Mouse (Mus musculus) heart, embryonic 14.5 days (tissue): ENCODE data around the gene Wdr54. TPM values are rescaled to one million over a fixed set of nuclear protein-coding genes. Genes with fewer than 3 reads are reported as not detected.

Experiments
- ATAC-seq: fragments of 200-750 bp; cut with Nextera tagmentation; 2 replicates; pipeline ENCODE4 v1.8.0; 2017; ENCODE audit warnings: low read depth, moderate TSS enrichment; ENCODE audit not compliant: insufficient number of reproducible peaks, insufficient read depth, low FRiP score
- H3K27ac ChIP-seq, 2 experiments: fragments of 200-500 bp in 1 of 2; fragments of 300-500 bp in 1 of 2; sonication (generic) in 1 of 2; replicated peaks in 1 of 2; 2 replicates each; pipeline ENCODE4 v1.5.1; 2012 to 2014; ENCODE audit warnings: low read depth in 2 of 2, low read length in 2 of 2, control low read depth in 1 of 2, mild to moderate bottlenecking in 1 of 2, mixed read lengths in 1 of 2; ENCODE audit not compliant: control insufficient read depth in 1 of 2, insufficient read depth in 1 of 2
- H3K27me3 ChIP-seq: fragments of 300-500 bp; sonication (generic); 2 replicates; pipeline ENCODE4 v1.6.1; 2014; ENCODE audit warnings: mild to moderate bottlenecking, low read length, control low read depth; ENCODE audit not compliant: control insufficient read depth, insufficient read depth
- H3K36me3 ChIP-seq: fragments of 300-500 bp; sonication (generic); 2 replicates; pipeline ENCODE4 v1.6.1; 2014; ENCODE audit warnings: mild to moderate bottlenecking, control low read depth, low read length, mixed read lengths; ENCODE audit not compliant: control insufficient read depth, insufficient read depth
- H3K4me1 ChIP-seq, 2 experiments: fragments of 200-500 bp in 1 of 2; fragments of 300-500 bp in 1 of 2; sonication (generic) in 1 of 2; 2 replicates each; pipeline ENCODE4 v1.6.1; 2012 to 2014; ENCODE audit warnings: low read length in 2 of 2, control low read depth in 1 of 2, mixed read lengths in 1 of 2; ENCODE audit not compliant: control insufficient read depth in 2 of 2, insufficient read depth in 2 of 2
- H3K4me2 ChIP-seq: fragments of 300-500 bp; sonication (generic); 2 replicates; pipeline ENCODE4 v1.6.1; 2014; ENCODE audit warnings: mild to moderate bottlenecking, low read length
- H3K4me3 ChIP-seq, 2 experiments: fragments of 200-500 bp in 1 of 2; fragments of 300-500 bp in 1 of 2; sonication (generic) in 1 of 2; 2 replicates each; pipeline ENCODE4 v1.5.1; 2012 to 2014; ENCODE audit warnings: low read length in 2 of 2, mild to moderate bottlenecking in 2 of 2, control low read depth in 1 of 2, low read depth in 1 of 2, moderate library complexity in 1 of 2; ENCODE audit not compliant: control insufficient read depth in 1 of 2, insufficient read depth in 1 of 2
- H3K9ac ChIP-seq: fragments of 300-500 bp; sonication (generic); 2 replicates; pipeline ENCODE4 v1.6.1; 2014; ENCODE audit warnings: mild to moderate bottlenecking, low read length
- H3K9me3 ChIP-seq: fragments of 300-500 bp; sonication (generic); 2 replicates; pipeline ENCODE4 v1.6.1; 2016; ENCODE audit warnings: low read length, control low read depth; ENCODE audit not compliant: control insufficient read depth
- WGBS: fragments of 180-500 bp; shearing (Covaris S2); extraction: QIAGEN DNeasy Blood & Tissue Kit; methylation state at CpG from one replicate; pipeline ENCODE4 v1.1.7; 2014; 5-methylcytosine and 5-hydroxymethylcytosine counted together
- polyA plus RNA-seq: library from polyadenylated mRNA; unstranded; fragments of >200 nt; fragmentation: Nextera tagmentation; extraction: Ambion mirVana; gene quantifications from 2 replicates; pipeline ENCODE4 v1.2.1, GENCODE M21; 2014

The Wdr54 gene
- polyA plus RNA-seq, 1 experiment from 2014 or later, result 6.0 TPM

DNA sequence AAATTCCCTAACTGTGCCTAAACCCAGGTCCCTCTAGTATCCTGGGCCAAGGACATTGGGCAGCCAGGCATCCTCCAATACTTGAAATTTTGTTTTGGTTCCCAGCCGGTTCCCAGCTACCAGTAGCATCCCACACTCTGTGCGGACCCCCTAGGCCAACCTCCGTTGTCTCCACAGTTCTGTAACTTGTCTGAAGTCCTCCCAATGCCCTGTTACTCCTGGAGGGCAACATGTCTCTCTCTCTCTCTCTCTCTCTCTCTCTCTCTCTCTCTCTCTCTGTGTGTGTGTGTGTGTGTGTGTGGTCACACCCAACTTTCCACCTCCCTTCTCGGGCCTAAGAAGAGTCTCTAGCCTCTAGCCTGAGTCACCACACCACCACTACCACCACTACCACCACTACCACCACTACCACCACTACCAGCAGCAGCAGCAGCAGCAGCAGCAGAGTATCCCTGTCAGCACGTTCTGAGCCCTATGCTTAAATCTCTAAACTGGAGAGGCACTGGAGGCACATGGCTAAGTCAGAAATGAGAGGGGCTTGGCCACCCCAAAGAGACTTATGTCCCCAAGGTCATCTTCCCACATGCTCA lies 19.8 kb downstream of the Wdr54 start:
- Histone ChIP-seq H3K4me1 (peaks cover 16 to 25% of the 10 kb centered on the region in 2 experiments), H3K9me3 (no peaks in the 10 kb centered on the region), H3K4me3 (peak overlapping the region; percentile 63 to 64), H3K9ac (peak overlapping the region; percentile 95), H3K4me2 (peak overlapping the region; percentile 85), H3K27me3 (no peaks in the 10 kb centered on the region), H3K36me3 (no peaks in the 10 kb centered on the region; the same call in 1 of the 2 replicates), H3K27ac (peak overlapping the region; percentile 99 to 100)
- 0 out of 2 replicates have a peak, but pooled peaks have one; percentile 1 for ATAC-seq
- WGBS, result 27% methylated on average over 5 of the region's 5 CpGs

DNA sequence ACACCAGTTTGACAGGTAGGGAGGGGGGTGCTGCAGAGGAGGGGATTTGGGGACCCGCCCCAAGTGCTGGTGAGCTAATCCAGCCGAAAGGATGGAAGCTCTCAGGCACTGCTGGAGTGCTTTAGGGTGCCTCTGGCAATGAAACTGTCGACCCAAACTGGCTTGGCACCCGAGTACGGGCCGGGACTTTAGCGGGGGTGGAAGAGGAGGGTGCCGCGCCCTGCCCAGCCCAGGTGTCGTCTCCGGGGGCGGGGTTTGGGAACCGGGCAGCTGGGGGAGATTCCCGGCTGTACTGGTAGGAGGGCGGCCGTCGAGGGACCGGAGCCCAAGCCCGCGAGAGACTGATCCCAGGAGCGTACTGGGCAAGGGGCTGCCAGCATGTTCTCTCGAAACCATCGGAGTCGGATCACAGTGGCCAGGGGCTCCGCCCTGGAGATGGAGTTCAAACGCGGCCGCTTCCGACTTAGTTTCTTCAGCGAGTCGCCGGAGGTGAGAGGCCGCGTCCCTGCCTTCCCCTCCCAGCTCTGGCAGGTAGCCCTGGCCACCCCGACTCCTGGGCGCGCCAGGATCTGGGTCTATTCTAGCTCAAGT lies 20.5 kb downstream of the Wdr54 start:
- peak overlapping the region; percentile 85 for H3K4me2 ChIP-seq
- H3K27ac ChIP-seq, result peak overlapping the region in 1 of 2 experiments; percentile 100; a peak in 2 of 4 replicates
- H3K9ac ChIP-seq, result peak overlapping the region; percentile 95
- peak overlapping the region; percentile 63 to 64 for H3K4me3 ChIP-seq
- no peak for ATAC-seq
- peaks cover 14 to 24% of the 10 kb centered on the region in 2 experiments for H3K4me1 ChIP-seq
- 4% methylated on average over 37 of the region's 37 CpGs for WGBS
- no peaks in the 10 kb centered on the region; the same call in 1 of the 2 replicates for H3K36me3 ChIP-seq
- no peaks in the 10 kb centered on the region for H3K27me3 ChIP-seq
- no peaks in the 10 kb centered on the region for H3K9me3 ChIP-seq

- no peak for ATAC-seq
- Histone ChIP-seq H3K36me3 (no peaks in the 10 kb centered on the region; the same call in 1 of the 2 replicates), H3K27ac (peak within 1 kb of the TSS; percentile 99 to 100), H3K4me3 (peak within 1 kb of the TSS; percentile 63 to 64), H3K4me2 (peak within 1 kb of the TSS; percentile 85), H3K9ac (peak within 1 kb of the TSS; percentile 95), H3K4me1 (peaks cover 14 to 24% of the 10 kb centered on the region in 2 experiments), H3K9me3 (no peaks in the 10 kb centered on the region), H3K27me3 (no peaks in the 10 kb centered on the region)
- 63% methylated on average over 7 of the region's 7 CpGs for WGBS
Measured at GRCm38 (mm10) chr6:83134951-83135513, 21.2 kb downstream of the Wdr54 start, which contains the start of gene Rtkn. TSS of gene Rtkn (plus strand) at chr6:83135463.

GRCm38 (mm10) chr6:83134226-83134625 lies 22.0 kb downstream of the Wdr54 start:
- no peaks in the 10 kb centered on the region for H3K9me3 ChIP-seq
- 67% methylated on average over 3 of the region's 3 CpGs for WGBS

GRCm38 (mm10) chr6:83132176-83132919 lies 23.8 kb downstream of the Wdr54 start:
- H3K27ac ChIP-seq, result no peak overlapping the region
- no peak overlapping the region for H3K4me2 ChIP-seq
- no peak overlapping the region for H3K9ac ChIP-seq
- H3K27me3 ChIP-seq, result no peaks in the 10 kb centered on the region
- H3K4me1 ChIP-seq, result peaks cover 10 to 12% of the 10 kb centered on the region in 2 experiments; a peak in 3 of 4 replicates
- ATAC-seq, result no peak
- H3K36me3 ChIP-seq, result no peaks in the 10 kb centered on the region
- no peaks in the 10 kb centered on the region for H3K9me3 ChIP-seq
- 77% methylated on average over 9 of the region's 9 CpGs for WGBS
- no peak overlapping the region for H3K4me3 ChIP-seq

More at GRCm38 (mm10) chr6:83134226-83134625, 22.0 kb downstream of the Wdr54 start:
- Histone ChIP-seq H3K27ac (no peak overlapping the region), H3K36me3 (no peaks in the 10 kb centered on the region), H3K9ac (no peak overlapping the region), H3K4me2 (no peak overlapping the region), H3K4me3 (no peak overlapping the region), H3K4me1 (peaks cover 14 to 24% of the 10 kb centered on the region in 2 experiments), H3K27me3 (no peaks in the 10 kb centered on the region)
- ATAC-seq, result no peak

- Histone ChIP-seq H3K9me3 (no peaks in the 10 kb centered on the region), H3K4me2 (no peak overlapping the region), H3K4me3 (no peak overlapping the region), H3K9ac (no peak overlapping the region), H3K36me3 (no peaks in the 10 kb centered on the region), H3K27me3 (no peaks in the 10 kb centered on the region), H3K27ac (no peak overlapping the region), H3K4me1 (peaks cover 10% of the 10 kb centered on the region in 2 experiments; a peak in 3 of 4 replicates)
- no peak for ATAC-seq
- 72% methylated on average over 6 of the region's 6 CpGs for WGBS
Measured at GRCm38 (mm10) chr6:83131469-83132034, 24.6 kb downstream of the Wdr54 start.

GRCm38 (mm10) chr6:83127419-83127818 lies 28.8 kb downstream of the Wdr54 start:
- no peak for ATAC-seq
- H3K27me3 ChIP-seq, result no peaks in the 10 kb centered on the region
- 93% methylated on average over 5 of the region's 5 CpGs for whole genome bisulfite sequencing

More at GRCm38 (mm10) chr6:83127419-83127818, 28.8 kb downstream of the Wdr54 start:
- no peak overlapping the region for H3K9ac ChIP-seq
- H3K27ac ChIP-seq, result no peak overlapping the region
- 0 out of 2 replicates have a peak, but pooled peaks cover 6% of the 10 kb centered on the region for H3K36me3 ChIP-seq
- H3K4me3 ChIP-seq, result no peak overlapping the region
- no peak overlapping the region for H3K4me2 ChIP-seq
- H3K4me1 ChIP-seq, result peaks cover 9 to 16% of the 10 kb centered on the region in 2 experiments
- H3K9me3 ChIP-seq, result no peaks in the 10 kb centered on the region
